Mouse (Mus musculus) thymus, postnatal 10 days (tissue): ENCODE measurements around the gene Gm4836.
"Not testable (repeated sequence)": the region's sequence is repeated elsewhere in the genome, so short reads cannot be mapped to it uniquely, and the experiment has no call there.

Experiments
- DNase-seq, 2 experiments: peaks; one replicate each; pipeline ENCODE4 v3.0.0; 2021; ENCODE audit warnings: low spot score in 2 of 2

Gene Gm4836

GRCm38 (mm10) chrX:28293532-28293931 lies at the start of gene Gm4836:
Gene Gm4836 (minus strand): TSS chrX:28293632.
- DNase-seq, result not testable (repeated sequence)
